Mouse (Mus musculus) G1E (cell line): Measurements from ENCODE around the gene Zc3h12d.

Source experiments
- CTCF ChIP-seq: IDR thresholded peaks from 2 replicates; pipeline ENCODE4 v1.5.1; 2012; ENCODE audit warnings: low read depth, low read length, inconsistent platforms, mixed read lengths
- GATA1 ChIP-seq: IDR thresholded peaks from 2 replicates; pipeline ENCODE4 v1.6.1; 2012; ENCODE audit warnings: borderline replicate concordance, low read length, inconsistent platforms, mixed read lengths
- POLR2AphosphoS5 ChIP-seq: IDR thresholded peaks from 2 replicates; pipeline ENCODE4 v1.6.1; 2012; ENCODE audit warnings: low read depth, low read length, inconsistent platforms; ENCODE audit not compliant: insufficient replicate concordance
- TAL1 ChIP-seq: conservative IDR thresholded peaks from 2 replicates; pipeline ENCODE4 v1.6.1; 2012; ENCODE audit warnings: low read depth, low read length, inconsistent platforms, mixed read lengths

GRCm38 (mm10) chr10:7861937-7862657 lies 29.8 kb downstream of the Zc3h12d start:
- TF ChIP-seq CTCF (no peak), POLR2AphosphoS5 (no peak), GATA1 (no peak), TAL1 (no peak)
